Mouse (Mus musculus): ENCODE data around the gene Nsun6. TPM values are rescaled to one million over a fixed set of nuclear protein-coding genes. Genes with fewer than 3 reads are reported as not detected.

The Nsun6 gene
- 10.1 and 10.2 TPM in 2 replicates for polyA plus RNA-seq (2014; fragmentation: Nextera tagmentation; extraction: Ambion mirVana)

DNA sequence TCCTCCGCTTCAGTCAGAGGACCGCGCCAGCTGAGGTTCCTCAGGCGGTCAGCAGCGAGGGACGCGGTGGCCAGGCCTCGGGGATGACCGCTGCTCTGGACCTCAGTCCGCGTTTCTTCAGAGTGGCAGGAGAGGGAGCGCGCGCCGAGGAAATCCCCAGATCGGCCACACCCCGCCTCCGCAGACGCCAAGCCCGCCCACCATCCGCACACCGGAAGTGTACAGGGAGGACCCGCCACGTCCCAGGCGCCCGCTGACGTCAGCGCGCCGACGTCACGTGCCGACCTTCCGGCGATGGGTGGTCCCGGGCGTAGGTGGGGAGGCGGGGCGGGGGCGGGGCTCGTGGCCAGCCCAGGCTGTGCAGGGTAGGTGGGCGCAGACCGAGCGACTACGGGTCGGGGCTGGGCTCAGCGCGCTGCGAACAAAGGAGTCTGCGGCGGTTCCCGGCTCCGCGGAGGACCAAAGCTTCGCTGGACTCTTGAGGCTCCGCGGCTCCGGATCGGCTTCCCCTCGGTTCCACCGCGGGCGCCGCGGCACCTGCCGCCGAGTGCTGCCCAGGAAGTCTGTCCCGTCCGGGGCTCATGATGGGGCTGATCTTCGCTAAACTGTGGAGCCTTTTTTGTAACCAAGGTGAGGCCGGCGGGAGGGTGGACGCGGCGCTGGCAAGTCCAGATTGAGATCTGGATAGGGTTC, at the start of gene Nsun6:
Gene Nsun6, minus strand, starts transcription at position 125 of the 693 bp plus-strand sequence.
- WGBS = under 1% methylated on average over 75 of the region's 75 CpGs
- H3K36me3 ChIP-seq (ENCODE audit: control insufficient read depth, insufficient read depth, low read length) = no peaks in the 10 kb centered on the region
- DNase-seq (ENCODE audit: low spot score) (peak; percentile 97), ATAC-seq (replicated peaks; ENCODE audit: low FRiP score, low TSS enrichment, low read depth) (peak; percentile 99)
- peak within 1 kb of the TSS; percentile 87 for H3K4me3 ChIP-seq (ENCODE audit: low read depth, low read length)
- H3K4me1 ChIP-seq (replicated peaks; ENCODE audit: control insufficient read depth, insufficient read depth, low read length) = peaks cover 17% of the 10 kb centered on the region; the same call in 1 of the 2 replicates
- H3K27me3 ChIP-seq (replicated peaks; ENCODE audit: control insufficient read depth, insufficient read depth, low read length) = no peaks in the 10 kb centered on the region
- no peaks in the 10 kb centered on the region for H3K9me3 ChIP-seq (ENCODE audit: control insufficient read depth, low read length)
- H3K4me2 ChIP-seq (ENCODE audit: low read length) = peak within 1 kb of the TSS; percentile 69
- peak within 1 kb of the TSS; percentile 95 for H3K27ac ChIP-seq (ENCODE audit: low read depth)
- peak within 1 kb of the TSS; percentile 97 for H3K9ac ChIP-seq (ENCODE audit: low read length)

DNA sequence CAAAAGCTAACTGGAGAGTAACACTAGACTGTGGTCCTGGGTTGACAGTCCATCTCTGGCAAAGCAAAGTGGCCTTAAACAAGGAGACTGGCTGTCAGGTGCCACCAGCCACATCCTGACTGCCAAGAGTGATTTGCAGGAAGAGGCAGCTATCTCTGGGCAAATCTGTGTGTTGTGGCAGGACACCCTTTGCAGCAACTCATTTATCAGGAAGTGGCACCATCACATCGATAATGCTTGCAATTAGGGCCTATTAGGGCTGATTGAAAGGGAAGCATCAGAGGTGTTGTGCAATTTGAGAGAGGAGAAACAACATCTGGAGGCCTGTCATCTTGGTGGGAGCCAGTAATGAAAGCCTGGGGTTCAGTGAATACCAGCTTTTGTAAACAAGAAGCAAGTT, 49.5 kb upstream of the Nsun6 start:
- no peaks in the 10 kb centered on the region for H3K27me3 ChIP-seq (replicated peaks; ENCODE audit: control insufficient read depth, insufficient read depth, low read length)
- ATAC-seq (replicated peaks; ENCODE audit: low FRiP score, low TSS enrichment, low read depth) (no peak), DNase-seq (ENCODE audit: low spot score) (no peak)
- no peaks in the 10 kb centered on the region for H3K36me3 ChIP-seq (ENCODE audit: control insufficient read depth, insufficient read depth, low read length)
- WGBS = 50% methylated on average over 1 of the region's 1 CpGs
- H3K4me1 ChIP-seq (replicated peaks; ENCODE audit: control insufficient read depth, insufficient read depth, low read length) = no peaks in the 10 kb centered on the region
- no peaks in the 10 kb centered on the region for H3K9me3 ChIP-seq (ENCODE audit: control insufficient read depth, low read length)
- H3K4me3 ChIP-seq (ENCODE audit: low read depth, low read length) = no peak overlapping the region
- H3K4me2 ChIP-seq (ENCODE audit: low read length) = no peak overlapping the region
- no peak overlapping the region for H3K9ac ChIP-seq (ENCODE audit: low read length)
- no peak overlapping the region for H3K27ac ChIP-seq (ENCODE audit: low read depth)

GRCm38 (mm10) chr2:15096514-15097090, 41.7 kb upstream of the Nsun6 start:
- WGBS = 61% methylated on average over 3 of the region's 3 CpGs
- Histone ChIP-seq H3K27me3 (replicated peaks; ENCODE audit: control insufficient read depth, insufficient read depth, low read length) (no peaks in the 10 kb centered on the region), H3K4me2 (ENCODE audit: low read length) (no peak overlapping the region), H3K9ac (ENCODE audit: low read length) (no peak overlapping the region), H3K36me3 (ENCODE audit: control insufficient read depth, insufficient read depth, low read length) (no peaks in the 10 kb centered on the region), H3K9me3 (ENCODE audit: control insufficient read depth, low read length) (no peaks in the 10 kb centered on the region), H3K4me1 (replicated peaks; ENCODE audit: control insufficient read depth, insufficient read depth, low read length) (no peaks in the 10 kb centered on the region), H3K4me3 (ENCODE audit: low read depth, low read length) (no peak overlapping the region), H3K27ac (ENCODE audit: low read depth) (no peak overlapping the region)
- no peak for ATAC-seq (replicated peaks; ENCODE audit: low FRiP score, low TSS enrichment, low read depth)
- DNase-seq (ENCODE audit: low spot score) = no peak

GRCm38 (mm10) chr2:15087308-15087707, 32.4 kb upstream of the Nsun6 start:
- Histone ChIP-seq H3K27me3 (replicated peaks; ENCODE audit: control insufficient read depth, insufficient read depth, low read length) (no peaks in the 10 kb centered on the region), H3K4me3 (ENCODE audit: low read depth, low read length) (no peak overlapping the region), H3K4me2 (ENCODE audit: low read length) (no peak overlapping the region), H3K36me3 (ENCODE audit: control insufficient read depth, insufficient read depth, low read length) (peaks cover 17% of the 10 kb centered on the region; the same call in 1 of the 2 replicates), H3K4me1 (replicated peaks; ENCODE audit: control insufficient read depth, insufficient read depth, low read length) (no peaks in the 10 kb centered on the region), H3K9me3 (ENCODE audit: control insufficient read depth, low read length) (no peaks in the 10 kb centered on the region), H3K27ac (ENCODE audit: low read depth) (no peak overlapping the region), H3K9ac (ENCODE audit: low read length) (no peak overlapping the region)
- no peak for ATAC-seq (replicated peaks; ENCODE audit: low FRiP score, low TSS enrichment, low read depth)
- 76% methylated on average over 1 of the region's 1 CpGs for WGBS
- DNase-seq (ENCODE audit: low spot score) = no peak

DNA sequence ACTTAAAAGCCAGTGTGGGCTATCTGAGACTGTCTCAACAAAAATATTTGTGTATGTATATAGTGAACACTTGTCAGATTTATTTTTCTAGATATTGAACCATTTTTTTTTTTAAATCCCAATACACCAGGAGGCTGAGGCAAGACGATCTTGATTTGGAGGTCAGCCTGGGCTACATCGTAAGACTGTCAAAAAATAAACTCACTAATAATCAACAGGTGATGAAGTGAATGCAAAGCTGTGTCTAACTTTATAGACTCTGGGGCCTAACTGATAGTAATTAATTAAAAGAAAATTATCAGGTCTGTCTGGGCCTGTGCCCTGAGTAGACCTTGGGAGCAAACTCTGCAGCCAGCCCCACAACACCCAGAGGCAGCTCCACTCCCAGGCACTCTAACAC, 28.8 kb upstream of the Nsun6 start:
- Histone ChIP-seq H3K4me1 (replicated peaks; ENCODE audit: control insufficient read depth, insufficient read depth, low read length) (no peaks in the 10 kb centered on the region), H3K36me3 (ENCODE audit: control insufficient read depth, insufficient read depth, low read length) (peaks cover 46% of the 10 kb centered on the region), H3K4me3 (ENCODE audit: low read depth, low read length) (no peak overlapping the region), H3K27me3 (replicated peaks; ENCODE audit: control insufficient read depth, insufficient read depth, low read length) (no peaks in the 10 kb centered on the region), H3K4me2 (ENCODE audit: low read length) (no peak overlapping the region), H3K9ac (ENCODE audit: low read length) (no peak overlapping the region), H3K27ac (ENCODE audit: low read depth) (no peak overlapping the region), H3K9me3 (ENCODE audit: control insufficient read depth, low read length) (no peaks in the 10 kb centered on the region)
- 98% methylated on average over 2 of the region's 2 CpGs for WGBS
- ATAC-seq (replicated peaks; ENCODE audit: low FRiP score, low TSS enrichment, low read depth) = no peak
- no peak for DNase-seq (ENCODE audit: low spot score)

GRCm38 (mm10) chr2:15067091-15067490, 12.2 kb upstream of the Nsun6 start:
- H3K9ac ChIP-seq (ENCODE audit: low read length) = no peak overlapping the region
- no peaks in the 10 kb centered on the region for H3K9me3 ChIP-seq (ENCODE audit: control insufficient read depth, low read length)
- ATAC-seq (replicated peaks; ENCODE audit: low FRiP score, low TSS enrichment, low read depth) (no peak), DNase-seq (ENCODE audit: low spot score) (no peak)
- WGBS = 70% methylated on average over 5 of the region's 5 CpGs
- H3K4me1 ChIP-seq (replicated peaks; ENCODE audit: control insufficient read depth, insufficient read depth, low read length) = 0 out of 2 replicates have a peak, but pooled peaks cover 8% of the 10 kb centered on the region
- no peak overlapping the region for H3K4me3 ChIP-seq (ENCODE audit: low read depth, low read length)
- peaks cover 43% of the 10 kb centered on the region for H3K36me3 ChIP-seq (ENCODE audit: control insufficient read depth, insufficient read depth, low read length)
- no peaks in the 10 kb centered on the region for H3K27me3 ChIP-seq (replicated peaks; ENCODE audit: control insufficient read depth, insufficient read depth, low read length)
- H3K4me2 ChIP-seq (ENCODE audit: low read length) = no peak overlapping the region
- no peak overlapping the region for H3K27ac ChIP-seq (ENCODE audit: low read depth)

GRCm38 (mm10) chr2:15065447-15065846, 10.6 kb upstream of the Nsun6 start:
- no peak for ATAC-seq (replicated peaks; ENCODE audit: low FRiP score, low TSS enrichment, low read depth)
- 0 out of 2 replicates have a peak, but pooled peaks cover 8% of the 10 kb centered on the region for H3K4me1 ChIP-seq (replicated peaks; ENCODE audit: control insufficient read depth, insufficient read depth, low read length)
- H3K27ac ChIP-seq (ENCODE audit: low read depth) = no peak overlapping the region
- no peak for DNase-seq (ENCODE audit: low spot score)
- WGBS = 82% methylated on average over 2 of the region's 2 CpGs
- H3K4me2 ChIP-seq (ENCODE audit: low read length) = no peak overlapping the region
- H3K4me3 ChIP-seq (ENCODE audit: low read depth, low read length) = no peak overlapping the region
- no peaks in the 10 kb centered on the region for H3K9me3 ChIP-seq (ENCODE audit: control insufficient read depth, low read length)
- no peaks in the 10 kb centered on the region for H3K27me3 ChIP-seq (replicated peaks; ENCODE audit: control insufficient read depth, insufficient read depth, low read length)
- no peak overlapping the region for H3K9ac ChIP-seq (ENCODE audit: low read length)
- peaks cover 27% of the 10 kb centered on the region for H3K36me3 ChIP-seq (ENCODE audit: control insufficient read depth, insufficient read depth, low read length)

DNA sequence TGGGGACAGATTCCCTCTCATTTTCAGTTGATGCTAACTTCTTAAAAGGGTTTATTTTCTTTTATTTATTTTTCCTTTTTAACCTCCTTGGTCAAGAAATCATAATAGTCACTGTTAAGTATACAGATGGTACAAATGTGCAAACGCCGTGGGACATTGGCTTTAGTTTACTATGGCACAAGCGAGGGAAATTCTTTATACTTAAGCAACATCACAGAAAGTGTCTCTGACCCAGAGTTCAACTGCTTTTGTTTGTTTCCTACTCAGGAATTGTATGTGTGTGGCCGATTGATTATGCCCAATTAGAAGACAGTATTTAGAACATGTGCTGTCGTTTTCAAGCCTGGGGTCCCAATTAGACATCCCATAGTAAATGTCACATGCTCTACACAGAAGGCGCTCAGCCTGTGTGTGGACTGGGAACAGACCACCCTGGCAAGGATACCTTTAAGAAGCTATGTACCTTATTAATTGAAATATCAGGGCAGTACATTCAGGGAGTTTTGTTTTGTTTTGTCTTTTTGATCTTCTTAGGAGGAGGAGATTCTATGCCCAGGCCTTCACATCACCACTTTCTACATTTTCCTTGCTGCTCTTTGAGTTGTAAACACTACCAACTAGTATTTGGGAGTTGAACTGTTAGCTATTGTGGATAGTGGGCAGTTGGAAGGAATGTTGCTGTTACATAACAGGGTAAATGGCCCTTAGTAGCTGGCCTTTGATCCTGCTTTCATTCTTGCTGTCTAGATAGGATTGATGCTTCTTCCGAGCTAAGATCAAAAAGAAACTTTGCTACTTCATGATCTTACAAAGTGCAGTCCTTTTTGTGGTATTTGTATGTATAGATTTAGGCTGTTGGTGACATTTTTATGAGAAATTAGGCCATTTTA, 9.8 kb upstream of the Nsun6 start:
- 0 out of 2 replicates have a peak, but pooled peaks cover 8% of the 10 kb centered on the region for H3K4me1 ChIP-seq (replicated peaks; ENCODE audit: control insufficient read depth, insufficient read depth, low read length)
- no peak overlapping the region for H3K4me3 ChIP-seq (ENCODE audit: low read depth, low read length)
- no peaks in the 10 kb centered on the region for H3K9me3 ChIP-seq (ENCODE audit: control insufficient read depth, low read length)
- no peak overlapping the region for H3K9ac ChIP-seq (ENCODE audit: low read length)
- 64% methylated on average over 7 of the region's 7 CpGs for WGBS
- H3K36me3 ChIP-seq (ENCODE audit: control insufficient read depth, insufficient read depth, low read length) = peaks cover 19% of the 10 kb centered on the region
- ATAC-seq (replicated peaks; ENCODE audit: low FRiP score, low TSS enrichment, low read depth) (no peak), DNase-seq (ENCODE audit: low spot score) (no peak)
- H3K27ac ChIP-seq (ENCODE audit: low read depth) = no peak overlapping the region
- H3K27me3 ChIP-seq (replicated peaks; ENCODE audit: control insufficient read depth, insufficient read depth, low read length) = no peaks in the 10 kb centered on the region
- H3K4me2 ChIP-seq (ENCODE audit: low read length) = no peak overlapping the region

All from intestine, embryonic 14.5 days (tissue).